Mouse (Mus musculus) stomach, embryonic 14.5 days (tissue): Measurements from ENCODE around the gene Steap4. TPM values are rescaled to one million over a fixed set of nuclear protein-coding genes. Genes with fewer than 3 reads are reported as not detected.
A peak's percentile ranks its signal among the peaks of the same experiment; 100 is the strongest.

Experiments used
- ATAC-seq: fragments of 200-750 bp; cut with Nextera tagmentation; 2 replicates; pipeline ENCODE4 v1.8.0; 2017; ENCODE audit warnings: low read depth, moderate TSS enrichment; ENCODE audit not compliant: insufficient number of reproducible peaks, insufficient read depth, low FRiP score
- H3K27ac ChIP-seq: fragments of 300-500 bp; sonication (generic); 2 replicates; pipeline ENCODE4 v1.5.1; 2014; ENCODE audit warnings: mild to moderate bottlenecking, low read length, moderate library complexity, mixed read lengths
- H3K27me3 ChIP-seq: fragments of 300-500 bp; sonication (generic); 2 replicates; pipeline ENCODE4 v1.6.1; 2014; ENCODE audit warnings: low read length, control low read depth, mixed read lengths; ENCODE audit not compliant: control insufficient read depth, insufficient read depth
- H3K36me3 ChIP-seq: fragments of 300-500 bp; sonication (generic); 2 replicates; pipeline ENCODE4 v1.6.1; 2014; ENCODE audit warnings: mild to moderate bottlenecking, control low read depth, low read length, moderate library complexity, mixed read lengths; ENCODE audit not compliant: control insufficient read depth, insufficient read depth
- H3K4me1 ChIP-seq: fragments of 300-500 bp; sonication (generic); 2 replicates; pipeline ENCODE4 v1.6.1; 2014; ENCODE audit warnings: low read length, control low read depth, mixed read lengths; ENCODE audit not compliant: control insufficient read depth, insufficient read depth
- H3K4me2 ChIP-seq: fragments of 300-500 bp; sonication (generic); replicated peaks from 2 replicates; pipeline ENCODE4 v1.6.1; 2014; ENCODE audit warnings: low read depth, low read length, control low read depth
- H3K4me3 ChIP-seq: fragments of 300-500 bp; sonication (generic); 2 replicates; pipeline ENCODE4 v1.5.1; 2014; ENCODE audit warnings: low read depth, low read length, control low read depth
- H3K9ac ChIP-seq: fragments of 300-500 bp; sonication (generic); replicated peaks from 2 replicates; pipeline ENCODE4 v1.6.1; 2014; ENCODE audit warnings: low read depth, mild to moderate bottlenecking, control low read depth, low read length, moderate library complexity, mixed read lengths
- H3K9me3 ChIP-seq: fragments of 300-500 bp; sonication (generic); 2 replicates; pipeline ENCODE4 v1.6.1; 2016; ENCODE audit warnings: low read depth, low read length, control low read depth; ENCODE audit not compliant: control insufficient read depth
- WGBS: fragments of 180-500 bp; shearing (Covaris S2); extraction: QIAGEN DNeasy Blood & Tissue Kit; methylation state at CpG from one replicate; pipeline ENCODE4 v1.1.7; 2014; 5-methylcytosine and 5-hydroxymethylcytosine counted together
- polyA plus RNA-seq: library from polyadenylated mRNA; unstranded; fragments of >200 nt; fragmentation: Nextera tagmentation; extraction: Ambion mirVana; gene quantifications from 2 replicates; pipeline ENCODE4 v1.2.1, GENCODE M21; 2014

Steap4 gene
- polyA plus RNA-seq, 1 experiment from 2014 or later: 4.7 TPM

DNA sequence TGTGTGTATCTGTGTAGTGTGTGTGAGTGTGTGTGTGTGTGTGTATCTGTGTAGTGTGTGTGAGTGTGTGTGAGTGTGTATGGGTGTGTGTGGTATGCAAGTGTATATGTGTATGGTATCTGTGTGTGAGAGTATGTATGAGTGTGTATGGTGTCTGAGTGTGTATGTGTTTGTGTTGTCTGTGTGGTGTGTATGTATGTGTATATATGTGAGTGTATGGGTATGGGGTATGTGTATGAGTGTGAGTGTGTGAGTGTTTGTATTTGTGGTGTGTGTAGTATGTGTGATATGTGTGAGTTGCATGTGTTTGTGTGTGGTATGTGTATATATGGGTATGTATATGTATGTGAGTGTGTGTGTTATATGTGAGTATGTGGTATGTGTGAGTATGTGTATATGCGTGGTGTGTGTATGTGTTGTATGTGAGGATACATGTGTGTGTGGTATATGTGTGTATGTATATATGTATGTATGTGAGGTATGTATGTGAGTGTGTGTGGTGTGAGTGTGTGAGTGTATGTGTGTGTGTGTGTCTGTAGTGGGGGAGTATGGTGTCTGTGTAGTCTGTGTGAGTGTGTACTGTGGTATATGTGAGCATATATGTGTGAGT, 35.1 kb downstream of the Steap4 start:
- Histone ChIP-seq H3K4me3 (no peak overlapping the region), H3K4me1 (no peaks in the 10 kb centered on the region), H3K9ac (no peak overlapping the region), H3K9me3 (no peaks in the 10 kb centered on the region), H3K36me3 (no peaks in the 10 kb centered on the region), H3K27ac (no peak overlapping the region), H3K4me2 (no peak overlapping the region), H3K27me3 (no peaks in the 10 kb centered on the region)
- 95% methylated on average over 1 of the region's 1 CpGs for WGBS
- ATAC-seq: 0 out of 2 replicates have a peak, but pooled peaks have one; percentile 35

DNA sequence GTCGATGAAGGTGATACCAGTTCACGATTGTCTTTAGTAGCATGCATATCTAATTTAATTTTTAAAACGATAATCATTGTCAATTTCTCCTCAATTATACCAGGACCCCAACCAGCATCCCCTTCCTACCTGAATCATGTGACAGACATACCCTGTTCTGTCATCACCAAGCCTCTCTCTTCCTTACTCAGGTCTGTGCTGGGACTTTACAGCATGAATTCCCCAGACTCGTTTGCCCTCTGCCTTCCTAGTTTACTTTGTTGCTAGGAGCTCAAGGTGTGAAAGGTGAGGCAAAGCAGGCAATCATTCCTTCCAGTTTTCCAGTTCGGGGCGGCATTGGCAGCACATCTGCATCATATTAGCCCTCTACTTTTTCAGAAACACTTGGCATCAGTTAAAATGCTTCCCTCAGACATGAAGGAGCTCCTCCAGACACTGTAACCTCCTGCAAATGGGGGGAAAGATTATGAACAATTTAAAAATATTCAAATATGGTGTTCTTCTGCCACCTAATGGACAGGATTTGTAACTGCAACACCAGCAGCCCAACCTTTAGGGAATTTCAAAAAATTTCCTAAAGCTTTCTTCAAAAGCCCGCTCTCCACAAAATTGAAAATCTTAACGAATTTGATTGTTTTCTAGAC, 36.3 kb downstream of the Steap4 start:
- WGBS: 41% methylated on average over 8 of the region's 8 CpGs
- no peak overlapping the region for H3K27ac ChIP-seq
- H3K4me3 ChIP-seq: no peak overlapping the region
- H3K9ac ChIP-seq: no peak overlapping the region
- H3K9me3 ChIP-seq: no peaks in the 10 kb centered on the region
- H3K36me3 ChIP-seq: no peaks in the 10 kb centered on the region
- H3K4me2 ChIP-seq: no peak overlapping the region
- no peaks in the 10 kb centered on the region for H3K27me3 ChIP-seq
- no peaks in the 10 kb centered on the region for H3K4me1 ChIP-seq
- no peak; the same call in 1 of the 2 replicates for ATAC-seq

DNA sequence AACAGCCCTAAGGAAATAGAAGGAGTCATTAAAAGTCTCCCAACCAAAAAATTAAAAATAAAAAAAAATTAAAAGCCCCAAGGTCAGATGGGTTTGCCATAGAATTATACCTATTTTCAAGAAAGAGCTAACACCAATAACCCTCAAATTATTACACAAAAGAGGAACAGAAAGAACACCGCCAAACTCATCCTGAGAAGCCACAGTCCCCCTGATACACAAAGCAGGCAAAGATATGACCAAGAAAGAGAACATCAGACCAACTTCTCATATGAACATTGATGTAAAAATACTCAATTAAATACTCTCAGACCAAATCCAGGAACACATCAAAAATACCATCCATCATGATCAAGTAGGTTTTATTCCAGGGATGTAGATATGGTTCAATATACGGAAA, 36.8 kb downstream of the Steap4 start:
- H3K9me3 ChIP-seq: no peaks in the 10 kb centered on the region
- H3K4me1 ChIP-seq: no peaks in the 10 kb centered on the region
- no peak overlapping the region for H3K27ac ChIP-seq
- no peak overlapping the region for H3K9ac ChIP-seq
- H3K4me2 ChIP-seq: no peak overlapping the region
- no peaks in the 10 kb centered on the region for H3K36me3 ChIP-seq
- WGBS: 89% methylated on average over 2 of the region's 2 CpGs
- no peaks in the 10 kb centered on the region for H3K27me3 ChIP-seq
- H3K4me3 ChIP-seq: no peak overlapping the region
- ATAC-seq: no peak

DNA sequence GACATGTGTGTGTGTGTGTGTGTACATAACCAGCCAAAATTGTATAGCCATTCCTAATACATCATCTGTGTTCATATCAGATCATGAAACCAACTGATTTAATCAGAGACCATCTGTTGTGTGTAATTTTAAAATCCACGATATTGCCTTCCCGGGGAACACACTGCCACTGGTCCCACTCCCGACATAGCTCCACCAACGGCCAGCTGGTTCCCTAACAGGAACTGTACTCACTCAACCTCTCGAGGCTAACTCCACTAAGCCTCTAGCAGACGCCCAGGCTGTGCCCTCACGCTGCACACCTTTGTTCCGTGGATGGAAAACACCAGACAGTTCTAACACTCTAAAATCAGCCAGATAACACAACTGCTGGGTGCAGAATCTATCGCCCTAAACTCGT, 40.2 kb downstream of the Steap4 start:
- Histone ChIP-seq H3K4me2 (no peak overlapping the region), H3K27ac (no peak overlapping the region), H3K9ac (no peak overlapping the region), H3K36me3 (no peaks in the 10 kb centered on the region), H3K4me3 (no peak overlapping the region), H3K4me1 (no peaks in the 10 kb centered on the region), H3K9me3 (no peaks in the 10 kb centered on the region), H3K27me3 (no peaks in the 10 kb centered on the region)
- ATAC-seq: no peak
- WGBS: 77% methylated on average over 10 of the region's 10 CpGs

GRCm38 (mm10) chr5:8002827-8003226, 42.6 kb downstream of the Steap4 start:
- H3K4me1 ChIP-seq: no peaks in the 10 kb centered on the region
- no peak overlapping the region for H3K27ac ChIP-seq
- no peaks in the 10 kb centered on the region for H3K27me3 ChIP-seq
- H3K4me2 ChIP-seq: no peak overlapping the region
- no peaks in the 10 kb centered on the region for H3K36me3 ChIP-seq
- H3K9ac ChIP-seq: no peak overlapping the region
- no peak overlapping the region for H3K4me3 ChIP-seq
- no peaks in the 10 kb centered on the region for H3K9me3 ChIP-seq
- ATAC-seq: no peak

DNA sequence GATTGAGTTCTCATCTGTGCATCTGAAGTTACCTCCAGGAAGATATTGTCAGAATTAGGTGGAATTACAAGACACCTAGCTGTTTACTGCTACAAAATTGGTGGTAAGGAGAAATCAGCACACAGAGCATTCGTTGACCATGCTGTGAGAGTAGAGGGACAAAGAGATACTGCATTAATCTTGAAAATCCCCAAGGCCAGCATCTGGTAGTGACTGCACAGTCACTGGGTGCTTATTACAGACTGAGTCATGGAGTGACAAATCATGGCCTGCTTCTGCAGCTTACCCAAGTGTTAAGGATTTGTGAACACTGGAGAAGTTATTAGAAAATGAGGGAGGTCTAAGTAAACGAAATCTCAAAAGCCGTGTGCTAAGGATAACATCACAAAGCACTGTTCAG, 53.0 kb downstream of the Steap4 start:
- WGBS: 51% methylated on average over 3 of the region's 3 CpGs
- 0 out of 2 replicates have a peak, but pooled peaks cover 3% of the 10 kb centered on the region for H3K9me3 ChIP-seq
- H3K9ac ChIP-seq: no peak overlapping the region
- no peak for ATAC-seq
- no peak overlapping the region for H3K4me2 ChIP-seq
- no peaks in the 10 kb centered on the region for H3K36me3 ChIP-seq
- no peaks in the 10 kb centered on the region for H3K4me1 ChIP-seq
- no peak overlapping the region for H3K4me3 ChIP-seq
- H3K27me3 ChIP-seq: no peaks in the 10 kb centered on the region
- H3K27ac ChIP-seq: no peak overlapping the region

Other genes with a start within 250 kb of the Steap4 start
- gene Sri, start 85.6 kb downstream of the Steap4 start, polyA plus RNA-seq: 298 and 299 TPM in 2 replicates